Mouse (Mus musculus) lung, embryonic 16.5 days (tissue): Measurements from ENCODE around the gene Ubald1. TPM values are rescaled to one million over a fixed set of nuclear protein-coding genes. Genes with fewer than 3 reads are reported as not detected.

Source experiments
- ATAC-seq: fragments of 200-750 bp; cut with Nextera tagmentation; 2 replicates; pipeline ENCODE4 v1.8.0; 2017; ENCODE audit warnings: low read depth, mild to moderate bottlenecking, moderate library complexity
- H3K27ac ChIP-seq: fragments of 300-500 bp; sonication (generic); 2 replicates; pipeline ENCODE4 v1.5.1; 2014; ENCODE audit warnings: mild to moderate bottlenecking, control low read depth, low read length
- H3K27me3 ChIP-seq: fragments of 300-500 bp; sonication (generic); 2 replicates; pipeline ENCODE4 v1.6.1; 2014; ENCODE audit warnings: low read depth, low read length, mixed read lengths; ENCODE audit not compliant: control insufficient read depth, insufficient read depth
- H3K36me3 ChIP-seq: fragments of 300-500 bp; sonication (generic); 2 replicates; pipeline ENCODE4 v1.6.1; 2014; ENCODE audit warnings: low read length; ENCODE audit not compliant: control insufficient read depth, insufficient read depth
- H3K4me1 ChIP-seq: fragments of 300-500 bp; sonication (generic); replicated peaks from 2 replicates; pipeline ENCODE4 v1.6.1; 2014; ENCODE audit warnings: low read length, mixed read lengths; ENCODE audit not compliant: control insufficient read depth, insufficient read depth
- H3K4me2 ChIP-seq: fragments of 300-500 bp; sonication (generic); 2 replicates; pipeline ENCODE4 v1.6.1; 2014; ENCODE audit warnings: low read depth, low read length, control low read depth
- H3K4me3 ChIP-seq: fragments of 300-500 bp; sonication (generic); 2 replicates; pipeline ENCODE4 v1.5.1; 2014; ENCODE audit warnings: mild to moderate bottlenecking, low read length, control low read depth
- H3K9ac ChIP-seq: fragments of 300-500 bp; sonication (generic); 2 replicates; pipeline ENCODE4 v1.6.1; 2014; ENCODE audit warnings: low read length, control low read depth
- H3K9me3 ChIP-seq: fragments of 300-500 bp; sonication (generic); 2 replicates; pipeline ENCODE4 v1.6.1; 2016; ENCODE audit warnings: low read length; ENCODE audit not compliant: control insufficient read depth
- WGBS: fragments of 180-500 bp; shearing (Covaris S2); extraction: QIAGEN DNeasy Blood & Tissue Kit; methylation state at CpG from one replicate; pipeline ENCODE4 v1.1.7; 2014; 5-methylcytosine and 5-hydroxymethylcytosine counted together
- polyA plus RNA-seq: library from polyadenylated mRNA; unstranded; fragments of >200 nt; fragmentation: Nextera tagmentation; extraction: Ambion mirVana; gene quantifications from 2 replicates; pipeline ENCODE4 v1.2.1, GENCODE M21; 2015

Ubald1 gene
- polyA plus RNA-seq, 1 experiment from 2014 or later: 43.1 TPM

- no peak for ATAC-seq
- peaks cover 19% of the 10 kb centered on the region for H3K4me1 ChIP-seq
Observed at GRCm38 (mm10) chr16:4890201-4890709, 10.1 kb upstream of the Ubald1 start.

DNA sequence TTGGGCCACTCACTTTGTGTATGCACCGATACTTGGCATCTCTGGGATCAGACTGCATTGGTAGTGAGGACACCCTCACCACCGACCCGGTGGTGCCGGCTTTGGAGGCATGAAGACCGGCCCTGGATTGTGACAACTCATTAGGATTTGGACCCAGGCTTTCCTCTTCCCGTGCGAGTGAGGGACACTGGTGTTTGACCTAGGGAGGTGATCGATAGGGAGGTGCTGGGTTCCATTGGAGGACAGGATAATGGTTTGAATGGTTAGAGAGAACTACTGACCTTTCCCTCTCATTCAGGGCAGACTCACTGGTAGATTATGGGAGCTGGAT lies 6.5 kb upstream of the Ubald1 start:
- Histone ChIP-seq H3K9ac (peak overlapping the region; percentile 95), H3K36me3 (no peaks in the 10 kb centered on the region), H3K4me2 (peak overlapping the region; percentile 67), H3K9me3 (no peaks in the 10 kb centered on the region), H3K27me3 (no peaks in the 10 kb centered on the region), H3K27ac (peak overlapping the region; percentile 90), H3K4me3 (peak overlapping the region; percentile 92), H3K4me1 (peaks cover 17% of the 10 kb centered on the region)
- 0% methylated on average over 8 of the region's 8 CpGs for WGBS
- ATAC-seq: no peak; the same call in 1 of the 2 replicates

More at GRCm38 (mm10) chr16:4890201-4890709, 10.1 kb upstream of the Ubald1 start:
- no peak overlapping the region for H3K4me2 ChIP-seq
- WGBS: 41% methylated on average over 4 of the region's 4 CpGs
- H3K9me3 ChIP-seq: no peaks in the 10 kb centered on the region
- no peaks in the 10 kb centered on the region for H3K27me3 ChIP-seq
- H3K27ac ChIP-seq: no peak overlapping the region
- no peak overlapping the region for H3K9ac ChIP-seq
- H3K36me3 ChIP-seq: no peaks in the 10 kb centered on the region
- no peak overlapping the region for H3K4me3 ChIP-seq

DNA sequence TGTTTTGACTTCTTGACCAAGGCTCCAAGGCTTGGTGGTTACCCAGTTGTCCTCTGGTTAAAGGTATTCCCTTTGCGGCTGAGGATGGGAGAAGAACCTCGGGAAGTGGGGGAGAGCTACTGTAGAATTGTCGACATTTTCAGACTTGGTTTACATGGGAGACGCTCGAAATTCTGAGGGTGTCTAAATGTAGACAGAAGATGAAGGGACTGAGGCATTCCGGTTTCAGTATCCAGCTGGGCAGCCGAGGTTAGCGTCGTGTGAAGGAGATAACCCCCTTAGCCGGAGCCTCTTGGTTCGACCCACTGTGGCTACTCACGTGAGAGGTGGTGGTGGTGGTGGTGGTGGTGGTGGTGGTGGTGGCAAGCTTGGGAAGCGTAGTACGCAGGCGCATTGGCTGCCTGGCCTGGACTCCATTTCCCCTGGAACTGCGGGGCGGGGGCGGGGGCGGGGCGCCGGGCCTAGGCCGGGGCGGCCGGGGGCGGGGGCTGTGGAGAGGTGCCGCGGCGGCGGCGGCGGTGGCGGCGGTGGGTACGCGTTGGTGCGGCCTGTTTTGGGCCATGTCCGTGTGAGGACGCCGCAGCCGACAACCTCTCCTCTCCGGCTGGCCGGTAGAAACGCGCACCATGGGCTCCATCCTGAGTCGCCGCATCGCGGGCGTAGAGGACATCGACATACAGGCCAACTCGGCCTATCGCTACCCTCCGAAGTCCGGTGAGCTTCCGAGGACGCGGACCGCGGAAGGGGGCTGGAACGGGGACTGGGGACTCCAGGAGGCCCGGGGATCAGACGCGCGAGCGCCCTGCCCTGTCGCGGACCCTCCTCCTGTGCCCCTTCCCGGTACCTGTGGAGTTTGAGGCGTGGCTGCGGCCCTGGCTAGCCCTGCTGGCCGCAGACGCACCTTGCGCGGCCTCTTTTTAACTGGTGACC lies 5.9 kb upstream of the Ubald1 start, which contains the start of gene Mgrn1:
Gene Mgrn1, plus strand, starts transcription at position 490 of the 930 bp plus-strand sequence.
- peak; percentile 90 for ATAC-seq
- Histone ChIP-seq H3K9me3 (no peaks in the 10 kb centered on the region), H3K4me1 (peaks cover 20% of the 10 kb centered on the region)

GRCm38 (mm10) chr16:4884930-4885329 lies 4.8 kb upstream of the Ubald1 start:
- no peak overlapping the region for H3K4me3 ChIP-seq
- no peak overlapping the region for H3K4me2 ChIP-seq
- no peaks in the 10 kb centered on the region for H3K9me3 ChIP-seq
- 96% methylated on average over 10 of the region's 10 CpGs for WGBS
- no peak overlapping the region; the same call in 1 of the 2 replicates for H3K27ac ChIP-seq
- H3K9ac ChIP-seq: no peak overlapping the region
- no peaks in the 10 kb centered on the region for H3K27me3 ChIP-seq
- no peak for ATAC-seq
- H3K36me3 ChIP-seq: no peaks in the 10 kb centered on the region
- peaks cover 20% of the 10 kb centered on the region for H3K4me1 ChIP-seq

More for the DNA sequence above, 5.9 kb upstream of the Ubald1 start, which contains the start of gene Mgrn1:
- WGBS: under 1% methylated on average over 61 of the region's 74 CpGs
- peak within 1 kb of the TSS; percentile 95 for H3K9ac ChIP-seq
- no peaks in the 10 kb centered on the region for H3K27me3 ChIP-seq
- H3K4me3 ChIP-seq: peak within 1 kb of the TSS; percentile 92
- no peaks in the 10 kb centered on the region for H3K36me3 ChIP-seq
- H3K27ac ChIP-seq: peak within 1 kb of the TSS; percentile 90
- peak within 1 kb of the TSS; percentile 67 for H3K4me2 ChIP-seq

- H3K36me3 ChIP-seq: no peaks in the 10 kb centered on the region
- WGBS: 71% methylated on average over 10 of the region's 10 CpGs
- H3K27me3 ChIP-seq: no peaks in the 10 kb centered on the region
- H3K9me3 ChIP-seq: no peaks in the 10 kb centered on the region
- H3K4me3 ChIP-seq: peak overlapping the region; percentile 96
- H3K4me2 ChIP-seq: peak overlapping the region; percentile 71
- no peak for ATAC-seq
- H3K4me1 ChIP-seq: peaks cover 25% of the 10 kb centered on the region
- H3K9ac ChIP-seq: peak overlapping the region; percentile 85
- H3K27ac ChIP-seq: peak overlapping the region; percentile 98
Observed at GRCm38 (mm10) chr16:4881400-4882351, 1.6 kb upstream of the Ubald1 start.

DNA sequence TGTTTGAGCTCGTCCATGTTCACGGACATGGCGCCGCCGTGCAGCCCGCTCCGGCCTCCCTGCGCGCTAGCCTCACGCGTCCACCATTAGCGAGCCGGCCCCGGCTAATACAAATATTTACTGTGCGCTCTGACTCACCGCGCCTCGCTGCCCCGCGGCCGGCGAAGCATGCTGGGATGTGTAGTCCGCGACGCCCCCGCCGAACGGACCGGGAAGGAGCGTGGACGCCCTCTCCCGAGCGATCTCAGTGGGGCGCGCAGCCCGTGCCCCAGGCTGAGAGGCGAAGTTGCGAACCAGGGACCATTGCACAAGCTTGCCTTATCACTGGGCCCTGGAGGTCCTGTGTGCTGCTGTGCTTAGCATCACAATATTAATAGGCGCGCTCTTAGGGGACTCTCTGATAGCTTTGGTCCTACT lies 399 bp downstream of the Ubald1 start:
- H3K4me1 ChIP-seq: peaks cover 42% of the 10 kb centered on the region
- H3K27me3 ChIP-seq: no peaks in the 10 kb centered on the region
- no peaks in the 10 kb centered on the region for H3K9me3 ChIP-seq
- ATAC-seq: peak; percentile 80
- H3K9ac ChIP-seq: peak overlapping the region; percentile 93
- peak overlapping the region; percentile 100 for H3K27ac ChIP-seq
- WGBS: under 1% methylated on average over 40 of the region's 40 CpGs
- H3K36me3 ChIP-seq: no peaks in the 10 kb centered on the region; the same call in 1 of the 2 replicates
- H3K4me3 ChIP-seq: peak overlapping the region; percentile 96
- peak overlapping the region; percentile 93 for H3K4me2 ChIP-seq

GRCm38 (mm10) chr16:4879101-4879707 lies 911 bp downstream of the Ubald1 start:
- peak overlapping the region; percentile 96 for H3K4me3 ChIP-seq
- H3K9ac ChIP-seq: peak overlapping the region; percentile 93
- H3K9me3 ChIP-seq: no peaks in the 10 kb centered on the region
- H3K4me1 ChIP-seq: peaks cover 42% of the 10 kb centered on the region
- H3K4me2 ChIP-seq: peak overlapping the region; percentile 93
- 0% methylated on average over 51 of the region's 54 CpGs for WGBS
- H3K27ac ChIP-seq: peak overlapping the region; percentile 100
- H3K36me3 ChIP-seq: peaks cover 4% of the 10 kb centered on the region
- ATAC-seq: peak; percentile 5
- no peaks in the 10 kb centered on the region for H3K27me3 ChIP-seq

- Histone ChIP-seq H3K4me3 (peak overlapping the region; percentile 96), H3K4me2 (peak overlapping the region; percentile 93), H3K27me3 (no peaks in the 10 kb centered on the region), H3K27ac (peak overlapping the region; percentile 100), H3K36me3 (peaks cover 6% of the 10 kb centered on the region), H3K9ac (peak overlapping the region; percentile 93), H3K4me1 (peaks cover 42% of the 10 kb centered on the region), H3K9me3 (no peaks in the 10 kb centered on the region)
- 0 out of 2 replicates have a peak, but pooled peaks have one; percentile 1 for ATAC-seq
- 8% methylated on average over 5 of the region's 5 CpGs for WGBS
Observed at GRCm38 (mm10) chr16:4878192-4878885, 1.8 kb downstream of the Ubald1 start.
